Mouse (Mus musculus) liver, embryonic 14 days (tissue): ENCODE results near the gene Gm45711. TPM values are rescaled to one million over a fixed set of nuclear protein-coding genes. Genes with fewer than 3 reads are reported as not detected.

ENCODE experiments used
- polyA plus RNA-seq: library from polyadenylated mRNA; depleted of rRNA; stranded (reverse); fragments of >200 nt; gene quantifications from 2 replicates; pipeline ENCODE4 v1.2.3, GENCODE M21; 2012; rRNA removed

Gm45711 gene
- not detected in 2 replicates for polyA plus RNA-seq

DNA sequence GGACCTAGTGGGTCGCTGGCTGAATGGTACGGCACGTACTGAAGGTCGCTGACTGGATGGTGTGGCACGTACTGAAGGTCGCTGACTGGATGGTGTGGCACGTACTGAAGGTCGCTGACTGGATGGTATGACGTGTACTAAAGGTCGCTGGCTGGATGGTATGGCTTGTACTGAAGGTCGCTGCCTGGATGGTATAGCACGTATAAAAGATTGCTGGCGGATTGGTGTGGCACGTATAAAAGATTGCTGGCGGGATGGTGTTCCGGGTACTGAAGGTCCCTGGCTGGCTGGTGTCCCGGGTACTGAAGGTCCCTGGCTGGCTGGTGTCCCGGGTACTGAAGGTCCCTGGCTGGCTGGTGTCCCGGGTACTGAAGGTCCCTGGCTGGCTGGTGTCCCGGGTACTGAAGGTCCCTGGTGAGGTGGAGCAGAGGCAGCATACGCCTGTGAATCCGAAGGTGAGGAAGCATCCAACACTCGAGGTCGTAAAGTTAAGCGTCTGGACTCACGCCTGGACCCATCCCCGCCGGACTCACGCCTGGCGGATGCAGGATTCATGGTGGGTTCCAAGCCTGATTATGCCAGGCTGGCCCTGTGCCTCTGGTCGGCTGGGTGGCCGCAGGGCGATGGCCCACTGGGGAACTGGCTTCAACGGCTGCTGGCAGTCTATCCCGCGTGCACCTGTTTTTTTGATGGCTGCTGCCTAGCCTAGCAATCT is at the start of gene Gm45711, which contains the start of gene Cmtm1:
Gm45711 (minus strand) TSS at position 641 of the 715 bp plus-strand sequence.
Cmtm1 (minus strand) TSS at position 705 of the 715 bp plus-strand sequence.

DNA sequence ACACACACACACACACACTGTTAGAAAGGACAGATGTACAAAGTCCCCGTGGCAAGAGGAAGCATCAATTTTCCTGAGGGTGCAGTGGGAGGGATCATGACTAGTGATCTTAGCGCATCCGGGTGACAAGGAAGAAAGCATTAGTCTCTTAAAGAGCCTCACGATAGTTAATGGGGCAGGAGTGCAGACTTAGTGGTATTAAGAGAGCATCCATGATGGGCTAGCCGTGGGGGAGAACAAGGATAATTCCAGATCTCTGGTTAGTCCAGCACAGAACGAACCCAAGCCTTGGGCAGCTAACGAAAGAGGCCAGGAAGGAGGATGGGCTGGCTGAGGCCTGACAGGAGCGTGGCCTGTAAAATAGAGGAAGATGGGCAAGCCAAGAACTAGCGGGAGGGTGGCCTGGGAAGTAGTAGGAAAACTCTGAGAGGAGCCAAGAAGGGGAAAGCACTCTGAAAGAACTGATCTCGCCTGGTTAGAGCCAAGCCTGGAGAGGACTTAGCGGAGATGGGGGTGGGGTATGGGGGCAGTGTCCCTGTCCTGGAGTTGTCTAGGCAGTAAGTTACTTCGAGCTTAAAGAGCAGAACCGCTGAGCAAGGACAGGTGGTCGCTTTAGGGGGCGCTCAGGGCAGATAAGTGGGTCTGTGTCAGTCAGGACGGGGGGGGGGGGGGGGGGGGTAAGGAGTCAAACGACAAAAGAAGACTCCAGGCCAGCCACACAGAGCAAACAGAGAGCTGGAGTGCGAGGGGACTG is 29.5 kb upstream of the Gm45711 start, which contains the start of gene Cmtm3:
Cmtm3 (plus strand) TSS at position 182 of the 754 bp plus-strand sequence.

DNA sequence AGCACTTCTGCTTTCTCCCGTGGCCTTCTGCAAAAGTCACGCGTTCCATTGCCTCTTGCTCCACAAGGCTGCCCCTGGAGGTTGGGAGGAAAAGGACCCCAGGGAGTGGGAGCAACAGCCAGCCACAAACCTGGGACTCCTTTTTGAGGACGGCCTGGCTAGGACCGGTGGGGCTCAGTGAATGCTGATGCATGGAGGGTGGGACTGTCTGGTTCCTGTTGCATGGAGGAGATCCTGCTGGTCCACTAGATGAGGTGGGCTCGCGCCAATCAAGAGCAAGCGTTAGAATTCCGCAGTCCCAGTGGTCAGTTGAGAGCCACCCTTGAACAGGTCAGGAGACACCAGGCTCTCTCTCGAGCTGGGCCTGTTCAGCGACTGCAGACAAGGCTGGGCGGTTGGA is 12.0 kb upstream of the Gm45711 start, which contains the start of gene Cmtm2b:
Cmtm2b (plus strand) TSS at position 301 of the 400 bp plus-strand sequence.

DNA sequence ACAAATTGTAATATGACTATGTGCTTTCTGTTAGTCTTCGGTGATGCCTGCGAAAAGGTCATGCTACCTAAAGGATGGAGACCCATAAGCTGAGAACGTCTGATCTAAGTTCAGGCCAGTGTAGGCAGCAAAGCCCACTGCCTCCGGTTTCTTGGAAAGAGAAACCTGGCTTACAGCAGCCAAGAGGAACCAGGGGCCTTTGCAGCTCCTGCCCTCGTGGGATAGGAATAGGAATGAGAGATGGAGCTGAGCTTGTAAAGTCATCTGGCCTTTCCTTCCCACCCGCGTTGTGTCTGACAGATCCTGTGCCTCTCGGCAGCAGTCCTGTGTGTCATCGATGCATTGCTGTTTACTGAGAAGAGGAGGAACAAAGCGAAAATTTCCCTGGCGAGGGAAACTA is 11.4 kb upstream of the Gm45711 start, which contains the start of gene Gm11020:
Gm11020 (plus strand) TSS at position 301 of the 400 bp plus-strand sequence.

DNA sequence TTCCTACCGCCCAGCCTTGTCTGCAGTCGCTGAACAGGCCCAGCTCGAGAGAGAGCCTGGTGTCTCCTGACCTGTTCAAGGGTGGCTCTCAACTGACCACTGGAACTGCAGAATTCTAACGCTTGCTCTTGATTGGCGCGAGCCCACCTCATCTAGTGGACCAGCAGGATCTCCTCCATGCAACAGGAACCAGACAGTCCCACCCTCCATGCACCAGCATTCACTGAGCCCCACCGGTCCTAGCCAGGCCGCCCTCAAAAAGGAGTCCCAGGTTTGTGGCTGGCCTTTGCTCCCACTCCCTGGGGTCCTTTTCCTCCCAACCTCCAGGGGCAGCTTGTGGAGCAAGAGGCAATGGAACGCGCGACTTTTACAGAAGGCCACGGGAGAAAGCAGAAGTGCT is 16.8 kb downstream of the Gm45711 start, which contains the start of gene Cmtm2a:
Cmtm2a (minus strand) TSS at position 101 of the 400 bp plus-strand sequence.

DNA sequence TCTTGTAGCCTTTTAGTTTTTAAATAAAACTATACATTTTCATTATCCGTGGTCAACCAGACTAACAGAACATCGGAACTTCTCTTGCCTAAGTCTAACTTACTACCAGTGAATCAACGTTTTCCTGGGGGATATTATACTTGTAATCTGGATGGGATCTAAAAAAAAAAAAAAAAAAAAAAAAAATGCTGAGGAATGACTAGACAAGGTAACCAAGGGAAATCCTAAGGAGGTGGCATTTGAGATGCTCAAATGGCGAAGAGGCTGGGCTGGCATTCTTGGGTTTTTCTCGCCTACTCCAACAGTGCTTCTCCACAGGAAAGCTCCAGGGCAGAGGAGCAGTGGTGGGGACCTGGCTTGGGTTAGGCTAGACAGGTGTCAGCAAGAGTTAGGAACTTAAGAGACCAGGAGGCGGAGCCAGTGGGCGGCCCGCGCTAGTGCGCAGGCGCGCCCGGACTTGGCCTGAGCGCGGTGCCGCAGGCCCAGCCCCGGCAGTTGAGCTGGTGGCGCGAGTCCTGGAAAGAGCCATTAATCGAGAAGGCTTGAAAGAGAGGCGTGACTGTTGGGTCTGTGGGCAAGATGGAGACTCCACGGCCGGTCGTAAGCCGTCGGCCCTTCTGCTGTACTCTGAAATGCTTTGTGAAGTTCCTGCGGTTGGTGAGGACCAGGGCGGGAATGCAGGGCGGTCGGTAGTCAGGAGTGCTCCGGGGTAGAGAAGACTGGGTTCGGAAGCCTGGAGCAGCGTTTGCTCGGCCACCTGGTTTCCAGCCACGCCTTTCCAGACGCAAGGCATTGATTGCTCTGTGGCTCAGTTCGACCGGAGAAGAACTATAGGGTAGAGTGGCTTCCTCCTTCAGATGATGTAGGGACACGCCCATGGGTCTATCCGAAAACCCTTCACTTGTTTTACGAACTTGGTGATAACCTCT is 59.2 kb downstream of the Gm45711 start, which contains the start of gene Cklf:
Cklf (plus strand) TSS at position 423 of the 929 bp plus-strand sequence.

DNA sequence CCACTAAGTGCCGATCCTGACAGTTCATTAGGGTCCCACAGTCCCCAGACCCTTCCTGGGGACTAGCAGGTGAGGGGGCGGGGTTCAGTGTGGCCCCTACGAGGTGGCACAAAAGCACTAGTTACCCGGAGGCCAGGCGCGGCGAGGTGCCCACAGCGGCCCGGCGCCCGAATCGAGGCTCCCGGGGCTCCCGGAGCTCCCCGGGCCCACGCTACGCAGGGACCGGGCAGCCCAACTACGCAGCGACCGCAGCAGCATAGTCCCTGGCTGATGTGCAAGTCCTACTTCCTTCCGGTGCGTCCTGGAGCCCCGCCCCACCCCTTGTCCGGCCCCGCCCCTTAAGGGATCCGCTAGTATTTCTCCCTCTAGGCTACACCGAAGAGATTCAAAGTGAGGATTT is 61.6 kb downstream of the Gm45711 start, which contains the start of gene Tk2:
Tk2 (minus strand) TSS at position 283 of the 400 bp plus-strand sequence.

Other genes starting within 250 kb of the Gm45711 start
- 11.1 and 12.2 TPM in 2 replicates for gene Cdh5, start 208.5 kb downstream of the Gm45711 start, polyA plus RNA-seq
- 0.02 and 0.03 TPM in 2 replicates for gene Bean1, start 139.6 kb downstream of the Gm45711 start, polyA plus RNA-seq
- 3.5 and 4.3 TPM in 2 replicates for gene Tk2, start 61.5 kb downstream of the Gm45711 start, polyA plus RNA-seq
- gene Cklf, start 59.2 kb downstream of the Gm45711 start, polyA plus RNA-seq: 12.9 and 13.1 TPM in 2 replicates
- gene Cmtm2a, start 16.9 kb downstream of the Gm45711 start, polyA plus RNA-seq: not detected in 2 replicates
- gene Cmtm1, start 64 bp upstream of the Gm45711 start, polyA plus RNA-seq: not detected in 2 replicates
- not detected in 2 replicates for gene Gm11020, start 11.5 kb upstream of the Gm45711 start, polyA plus RNA-seq
- gene Cmtm2b, start 12.1 kb upstream of the Gm45711 start, polyA plus RNA-seq: not detected in 2 replicates
- gene Cmtm3, start 29.3 kb upstream of the Gm45711 start, polyA plus RNA-seq: 11.8 and 14.0 TPM in 2 replicates
- gene Cmtm4, start 85.7 kb upstream of the Gm45711 start, polyA plus RNA-seq: 1.7 and 2.1 TPM in 2 replicates
- gene Dync1li2, start 133.0 kb upstream of the Gm45711 start, polyA plus RNA-seq: 10.9 and 11.0 TPM in 2 replicates
- gene Terb1, start 199.8 kb upstream of the Gm45711 start, polyA plus RNA-seq: 0.01 and 0.02 TPM in 2 replicates
- gene Nae1, start 224.6 kb upstream of the Gm45711 start, polyA plus RNA-seq: 26.9 and 27.7 TPM in 2 replicates
- gene Car7, start 224.6 kb upstream of the Gm45711 start, polyA plus RNA-seq: 3.9 and 4.9 TPM in 2 replicates